Mouse (Mus musculus): ENCODE data around the gene 1700001P01Rik. TPM values are rescaled to one million over a fixed set of nuclear protein-coding genes. Genes with fewer than 3 reads are reported as not detected.
A peak's percentile ranks its signal among the peaks of the same experiment; 100 is the strongest.

The 1700001P01Rik gene
- total RNA-seq, 1 experiment from 2014 or later: not detected

DNA sequence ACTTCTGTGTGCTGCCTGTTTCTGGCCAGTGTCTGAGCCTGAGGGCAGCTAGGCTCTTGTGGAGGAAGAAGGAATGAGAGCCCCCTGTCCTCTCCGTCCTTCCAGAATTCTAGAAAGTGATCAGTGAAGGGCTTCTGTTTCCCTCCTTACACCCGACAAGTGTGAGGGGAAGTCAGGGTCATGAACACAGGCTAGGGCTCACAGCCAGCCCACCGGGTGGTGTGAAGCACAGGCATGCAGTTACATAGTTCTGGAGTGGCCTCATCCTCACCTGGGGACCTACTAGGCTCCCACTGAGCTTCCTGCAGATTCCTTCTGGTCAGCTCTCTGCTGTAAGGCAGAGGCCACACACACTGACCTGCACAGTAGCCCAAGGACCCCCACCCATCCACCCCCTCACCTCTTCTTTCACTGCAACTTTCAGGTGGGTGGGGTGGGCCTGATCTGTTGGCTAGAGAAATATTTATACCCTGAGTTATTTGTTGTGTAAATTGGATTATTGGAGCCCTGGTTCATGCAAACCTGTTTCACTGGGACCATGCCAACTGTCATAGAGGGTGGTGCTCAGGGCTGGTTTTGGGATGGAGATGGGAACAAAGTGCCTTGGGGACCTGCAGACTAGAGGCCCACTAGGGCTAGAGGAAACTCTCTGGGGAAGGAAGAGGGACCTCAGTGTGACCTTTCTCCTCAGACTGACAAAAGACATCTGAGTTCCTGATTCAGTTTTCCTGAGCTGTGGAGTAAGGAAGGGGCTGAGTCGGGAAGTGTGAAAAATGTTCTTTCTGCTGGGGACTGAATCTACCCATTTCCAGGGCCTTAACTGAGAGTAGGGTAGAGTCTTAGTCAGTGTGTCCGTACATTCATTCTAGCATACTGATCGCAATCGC is 33.8 kb upstream of the 1700001P01Rik start:
- peak; percentile 27 for DNase-seq

DNA sequence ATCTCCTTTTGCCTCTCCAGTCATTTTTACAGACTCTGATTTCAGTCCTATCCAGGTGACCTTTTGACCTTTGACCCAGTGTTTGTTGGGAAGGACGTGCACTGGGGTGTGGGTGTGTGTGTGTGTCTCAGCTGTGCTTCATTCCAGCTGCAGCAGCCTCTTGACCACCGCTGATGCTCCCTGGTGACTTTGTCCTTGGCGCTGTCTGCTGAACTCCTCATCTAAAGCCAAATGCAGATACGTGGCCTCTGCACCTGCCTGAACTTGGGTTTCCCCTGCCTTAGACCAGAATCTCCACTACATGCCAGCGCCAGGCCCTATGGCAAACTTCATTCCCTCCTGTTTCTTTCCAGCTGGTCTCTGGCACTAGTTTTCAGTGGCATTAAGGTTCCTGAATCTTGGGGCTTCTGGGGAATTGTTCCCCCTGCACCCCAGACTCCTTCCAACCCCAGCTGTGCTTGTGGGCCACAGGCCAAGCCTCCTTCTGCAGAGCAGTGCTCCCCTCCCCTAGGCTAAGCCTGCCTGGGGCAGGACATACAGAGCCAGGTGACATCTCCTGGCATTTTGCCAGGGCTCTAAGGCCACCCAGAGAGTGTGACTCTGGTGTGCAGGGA is 33.0 kb upstream of the 1700001P01Rik start:
- DNase-seq: peak; percentile 61

DNA sequence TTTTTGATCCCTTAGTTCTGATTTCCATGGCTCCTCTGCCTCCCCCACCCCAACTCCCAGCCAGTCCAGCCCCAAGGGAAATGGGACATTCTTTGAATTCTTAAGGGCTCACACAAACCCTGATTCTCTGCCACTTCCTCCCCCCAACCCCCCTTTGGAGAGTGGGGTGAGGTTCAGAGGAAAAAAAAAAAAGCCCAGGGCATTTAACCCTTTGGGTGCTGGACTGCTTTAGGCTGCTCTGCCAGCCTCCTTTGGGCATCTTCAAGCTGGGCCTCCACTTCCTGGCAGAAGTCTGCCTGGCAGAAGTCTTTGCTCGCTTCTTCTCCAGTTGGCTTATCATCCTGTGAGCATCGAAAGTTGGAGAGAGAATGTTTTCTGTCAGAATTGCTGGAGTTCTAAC is 32.4 kb upstream of the 1700001P01Rik start:
- DNase-seq: peak; percentile 63

DNA sequence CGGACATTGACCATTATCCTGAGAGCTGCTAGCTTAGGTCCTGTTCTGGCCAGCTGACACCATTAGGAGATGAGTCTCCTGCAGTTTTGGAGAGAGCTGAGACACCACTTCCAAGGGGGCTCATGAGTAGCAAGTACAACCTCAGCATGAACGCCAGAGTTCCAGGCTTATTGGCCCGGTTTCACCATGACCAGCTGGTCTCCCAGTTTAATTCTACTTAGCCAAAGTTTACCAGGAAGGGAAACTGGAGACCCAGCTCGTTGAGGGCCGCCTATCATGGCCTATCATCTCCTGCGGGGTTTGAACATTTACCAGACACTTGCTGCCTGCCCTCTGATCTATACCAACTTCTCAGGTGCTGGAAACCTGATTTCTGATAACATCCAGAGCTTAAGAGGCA is 31.9 kb upstream of the 1700001P01Rik start:
- DNase-seq: no peak

DNA sequence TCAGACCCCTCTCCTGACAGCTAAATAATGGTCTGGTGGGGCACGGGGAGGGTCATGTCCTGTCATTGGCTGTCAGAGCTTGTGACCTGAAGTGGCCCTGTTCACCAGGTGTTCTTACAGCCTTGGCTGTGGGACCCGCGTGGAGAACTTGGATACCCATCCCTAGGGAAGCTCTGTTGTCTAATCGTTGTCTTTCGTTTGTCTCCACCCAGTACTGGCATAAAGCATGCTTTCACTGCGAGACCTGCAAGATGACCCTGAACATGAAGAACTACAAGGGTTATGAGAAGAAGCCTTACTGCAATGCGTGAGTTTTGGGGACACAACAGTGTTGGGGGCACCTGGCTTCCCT is 30.9 kb upstream of the 1700001P01Rik start:
- no peak for DNase-seq

DNA sequence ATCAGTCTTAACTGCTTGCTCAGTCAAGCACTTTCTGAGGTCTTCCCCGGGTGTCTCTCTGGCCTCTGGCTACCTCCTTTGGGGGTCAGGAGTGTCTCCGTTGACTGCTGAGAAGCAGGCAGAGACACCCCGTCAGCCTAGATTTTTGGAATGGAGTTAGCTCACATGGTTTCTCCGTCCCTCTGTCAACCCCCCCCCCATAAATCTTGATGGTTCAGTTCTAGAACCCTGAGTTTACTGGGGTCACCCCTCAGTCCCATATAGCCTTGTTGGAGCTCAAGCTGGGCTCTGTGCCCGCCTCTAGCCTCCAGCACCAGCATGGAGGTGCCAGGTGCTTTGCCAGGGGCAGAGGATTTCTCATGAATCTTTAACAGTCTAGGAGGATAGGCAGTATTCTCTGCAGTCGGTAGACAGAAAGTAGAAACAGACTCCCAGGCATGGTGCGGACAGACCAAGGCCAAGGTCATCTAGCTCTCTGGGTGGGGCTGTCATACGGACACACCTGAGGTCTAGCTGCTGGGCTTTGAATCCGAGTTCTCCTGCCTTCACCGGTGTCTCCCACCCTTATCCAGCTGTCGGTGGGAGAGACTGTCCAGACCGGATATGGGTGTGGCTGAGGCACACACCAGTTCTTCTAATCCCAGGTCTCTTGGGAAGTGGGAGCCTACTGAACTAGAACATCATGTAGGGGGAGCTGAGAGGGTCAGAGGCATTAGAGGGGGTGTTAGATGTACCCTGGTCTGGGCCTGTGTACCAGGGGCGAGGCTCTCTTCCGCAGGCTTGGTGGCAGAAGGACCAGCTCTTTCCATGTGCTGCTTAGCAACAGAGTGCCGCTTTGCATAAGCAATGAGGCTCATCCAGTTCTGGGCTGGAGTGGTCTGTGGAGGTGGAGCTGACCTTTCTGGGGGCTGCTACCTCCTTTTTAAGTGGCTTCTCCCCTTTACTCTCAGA is 30.2 kb upstream of the 1700001P01Rik start:
- peak; percentile 23 for DNase-seq

DNA sequence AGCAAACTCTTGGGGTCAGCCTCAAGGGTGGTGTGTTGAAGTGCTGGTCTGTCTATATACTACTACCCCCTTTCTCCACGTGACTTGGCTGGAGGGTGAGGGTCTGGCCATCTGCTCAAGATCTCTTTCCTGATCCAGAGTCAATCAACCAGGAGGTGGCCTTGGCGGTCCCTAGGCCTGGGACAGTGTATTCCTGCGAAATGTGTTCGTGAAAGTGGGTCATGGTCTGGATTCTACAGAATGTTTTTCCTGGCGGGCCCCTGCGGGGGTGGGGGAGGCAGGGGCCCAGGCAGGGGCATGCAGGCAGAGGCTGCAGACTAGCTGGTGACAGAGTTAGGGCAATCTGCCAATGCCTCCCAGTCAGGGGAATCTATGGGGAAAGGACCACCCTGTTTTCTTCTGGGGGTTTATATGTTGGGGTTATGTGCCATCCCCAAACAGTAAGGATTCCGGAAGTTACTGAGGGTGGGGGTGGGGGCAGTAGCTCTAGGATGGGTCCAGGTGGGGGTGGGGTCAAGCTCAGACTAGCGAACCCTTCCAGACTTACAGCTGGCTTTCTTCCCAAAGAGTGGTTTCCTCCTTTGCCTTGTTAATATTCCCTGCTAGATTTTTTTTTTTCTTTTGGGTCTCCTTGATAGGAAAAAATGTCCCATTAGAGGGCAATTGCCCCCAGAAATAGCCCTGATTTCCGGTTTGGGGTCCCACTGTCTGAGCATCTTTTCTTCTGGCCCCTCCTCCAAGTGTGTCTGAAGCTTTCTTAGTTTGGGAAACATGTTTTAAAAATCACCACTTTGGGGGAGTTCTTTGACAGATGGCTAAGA is 29.3 kb upstream of the 1700001P01Rik start:
- peak; percentile 66 for DNase-seq

DNA sequence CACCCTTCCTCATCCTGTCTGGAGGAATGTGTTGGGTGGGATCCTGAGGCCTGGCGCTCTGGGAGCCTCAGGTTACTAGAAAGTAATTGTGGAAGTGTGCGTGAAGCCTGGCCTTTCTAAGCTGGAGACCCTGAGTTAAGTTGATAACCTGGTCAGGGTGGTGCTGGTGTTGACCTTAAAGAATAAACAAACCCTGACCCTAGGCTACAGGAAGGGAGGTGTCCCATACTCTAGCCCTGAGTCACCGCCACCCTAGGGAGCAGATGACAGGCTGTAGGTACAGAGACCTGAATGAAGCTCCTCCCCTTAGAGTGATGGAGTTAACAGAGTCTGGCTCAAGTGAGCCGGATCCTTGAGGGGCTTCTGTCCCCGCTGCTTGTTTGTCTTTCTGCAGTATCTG is 28.1 kb upstream of the 1700001P01Rik start:
- no peak for DNase-seq

DNA sequence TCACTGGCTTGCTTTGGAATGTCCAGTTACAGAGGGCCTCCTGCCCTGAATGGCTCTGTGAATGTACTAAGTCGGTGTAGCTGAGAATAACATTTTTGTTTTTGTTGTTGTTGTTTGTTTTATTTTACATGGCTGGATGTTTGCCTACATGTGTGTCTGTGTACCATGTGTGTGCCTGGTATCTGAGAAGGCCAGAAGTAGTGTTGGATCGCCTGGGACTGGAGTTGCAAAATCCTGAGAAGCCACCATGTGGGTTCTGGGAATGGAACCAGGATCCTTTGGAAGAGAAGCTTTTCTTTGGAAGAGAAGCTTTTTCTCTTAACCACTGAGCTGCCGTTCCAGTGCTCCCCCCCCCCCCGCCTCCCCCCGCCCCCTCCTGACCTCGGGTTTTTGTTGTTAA is 26.8 kb upstream of the 1700001P01Rik start:
- DNase-seq: no peak

DNA sequence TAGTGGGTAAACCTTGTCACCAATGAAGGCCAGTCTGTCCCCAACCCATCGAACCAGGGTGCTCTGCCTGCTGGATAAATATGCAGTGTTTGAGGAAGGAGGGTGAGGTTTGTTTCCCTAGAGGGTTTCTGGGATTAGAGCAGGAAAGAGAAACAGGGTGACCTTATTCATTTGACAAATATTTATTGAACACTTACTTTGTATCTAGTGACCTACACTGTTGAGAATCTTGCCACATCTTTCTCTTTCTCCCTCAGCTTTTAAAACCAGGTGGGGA is 26.4 kb upstream of the 1700001P01Rik start:
- no peak for DNase-seq

DNA sequence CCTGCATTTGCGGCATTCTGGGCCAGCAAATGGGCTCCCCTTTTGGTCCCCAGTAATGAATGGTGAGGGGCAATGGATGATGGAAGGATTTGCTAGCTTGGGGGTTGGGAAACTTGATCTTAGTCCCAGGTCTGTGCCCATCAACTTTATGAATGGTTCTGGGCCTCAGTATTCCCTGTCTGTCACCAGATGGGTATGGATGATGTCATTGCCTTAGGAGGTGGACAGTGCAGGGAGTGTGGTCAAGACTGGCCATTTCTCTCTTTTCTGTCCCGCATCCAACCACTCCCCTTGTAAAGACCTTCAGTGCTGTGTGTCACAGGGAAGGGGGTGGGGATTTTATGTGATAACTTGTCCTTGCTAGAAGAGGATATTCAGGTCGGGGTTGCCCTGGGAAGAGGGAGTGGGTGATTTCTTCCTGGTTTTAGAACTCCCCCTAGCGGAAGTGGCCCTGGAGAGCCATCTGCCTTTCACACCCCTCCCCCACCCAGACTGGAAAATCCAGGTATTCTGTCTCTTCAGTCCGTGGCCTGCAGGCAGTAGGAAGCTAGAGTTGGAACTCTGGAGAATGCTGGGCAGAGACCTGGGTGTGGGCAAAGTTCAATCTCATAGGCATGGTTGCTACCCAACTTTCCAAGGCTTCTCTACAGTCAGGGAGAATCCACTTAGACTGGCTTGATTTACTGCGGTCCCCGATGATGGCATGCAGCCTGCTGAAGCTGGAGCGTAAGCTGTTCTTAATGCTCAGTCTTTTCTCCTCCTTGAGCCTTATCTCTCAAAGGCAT is 25.9 kb upstream of the 1700001P01Rik start:
- DNase-seq: peak; percentile 84

DNA sequence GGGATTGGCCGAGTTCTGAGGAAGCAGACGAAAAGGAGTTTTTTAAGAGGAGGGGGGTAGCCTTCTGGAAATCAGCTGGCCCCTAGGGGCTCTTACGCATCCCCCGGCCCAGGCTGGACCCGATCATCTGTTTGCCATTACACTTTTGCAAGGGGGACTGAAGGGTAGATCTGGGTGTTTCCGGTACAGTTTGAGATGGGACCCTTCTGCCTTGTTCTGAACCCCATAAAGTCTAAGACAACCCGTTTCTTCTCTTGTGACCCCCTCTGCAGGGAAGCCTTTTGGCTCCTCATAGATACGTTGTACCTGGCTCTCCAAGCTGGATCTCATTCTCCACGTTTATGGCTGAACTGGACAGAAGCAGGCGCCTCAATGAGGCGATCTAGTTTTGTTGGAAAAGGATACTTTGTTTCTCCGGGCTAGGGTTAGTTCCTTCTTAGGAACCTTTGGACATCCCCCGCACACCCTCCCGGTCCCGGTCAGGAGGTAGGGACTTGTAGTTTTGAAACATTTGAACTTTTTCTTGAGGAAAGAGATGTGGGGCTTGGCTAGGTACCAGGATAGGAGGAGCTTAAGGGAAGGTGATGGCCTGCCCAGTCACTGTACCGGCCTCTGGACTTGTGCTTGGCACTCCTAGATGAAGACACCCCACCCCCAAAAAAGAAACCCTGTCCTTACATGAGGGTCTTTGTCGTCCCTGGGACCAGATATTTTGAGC is 25.1 kb upstream of the 1700001P01Rik start:
- DNase-seq: peak; percentile 69

DNA sequence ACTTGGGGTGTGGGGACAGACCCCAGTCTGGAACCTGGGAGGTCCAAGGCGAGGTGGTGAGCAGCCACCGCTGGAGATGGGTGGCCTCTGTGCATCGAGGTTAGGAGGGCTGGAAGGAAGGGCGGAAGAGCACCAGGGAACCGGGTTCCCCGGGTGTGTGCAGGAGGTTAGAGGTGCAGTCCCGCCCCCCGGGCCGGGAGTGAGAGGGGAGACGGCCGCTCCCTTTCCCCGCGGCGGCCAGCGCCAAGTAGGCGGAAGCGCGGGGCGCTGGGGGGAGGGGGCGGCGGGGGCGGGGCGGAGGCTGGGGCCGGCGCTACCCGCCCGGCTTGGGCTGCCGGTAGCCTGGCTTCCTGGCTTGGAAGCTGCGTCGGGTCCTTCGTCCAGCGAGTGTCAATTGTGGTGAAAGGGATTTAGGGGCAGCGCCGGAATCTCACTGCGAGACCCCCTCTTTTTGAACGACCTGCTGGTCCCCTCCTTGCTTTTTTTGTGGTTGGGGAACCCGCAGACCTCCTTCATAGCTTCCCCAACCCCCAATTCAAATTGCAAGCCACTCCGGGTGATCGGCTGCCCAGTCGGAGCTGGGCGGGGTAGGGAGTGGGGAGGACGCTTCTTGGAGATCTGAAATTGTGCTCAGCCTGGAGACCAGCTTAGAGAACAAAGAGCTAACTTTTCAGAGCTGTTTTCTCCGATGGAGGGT is 24.4 kb upstream of the 1700001P01Rik start:
- peak; percentile 89 for DNase-seq

DNA sequence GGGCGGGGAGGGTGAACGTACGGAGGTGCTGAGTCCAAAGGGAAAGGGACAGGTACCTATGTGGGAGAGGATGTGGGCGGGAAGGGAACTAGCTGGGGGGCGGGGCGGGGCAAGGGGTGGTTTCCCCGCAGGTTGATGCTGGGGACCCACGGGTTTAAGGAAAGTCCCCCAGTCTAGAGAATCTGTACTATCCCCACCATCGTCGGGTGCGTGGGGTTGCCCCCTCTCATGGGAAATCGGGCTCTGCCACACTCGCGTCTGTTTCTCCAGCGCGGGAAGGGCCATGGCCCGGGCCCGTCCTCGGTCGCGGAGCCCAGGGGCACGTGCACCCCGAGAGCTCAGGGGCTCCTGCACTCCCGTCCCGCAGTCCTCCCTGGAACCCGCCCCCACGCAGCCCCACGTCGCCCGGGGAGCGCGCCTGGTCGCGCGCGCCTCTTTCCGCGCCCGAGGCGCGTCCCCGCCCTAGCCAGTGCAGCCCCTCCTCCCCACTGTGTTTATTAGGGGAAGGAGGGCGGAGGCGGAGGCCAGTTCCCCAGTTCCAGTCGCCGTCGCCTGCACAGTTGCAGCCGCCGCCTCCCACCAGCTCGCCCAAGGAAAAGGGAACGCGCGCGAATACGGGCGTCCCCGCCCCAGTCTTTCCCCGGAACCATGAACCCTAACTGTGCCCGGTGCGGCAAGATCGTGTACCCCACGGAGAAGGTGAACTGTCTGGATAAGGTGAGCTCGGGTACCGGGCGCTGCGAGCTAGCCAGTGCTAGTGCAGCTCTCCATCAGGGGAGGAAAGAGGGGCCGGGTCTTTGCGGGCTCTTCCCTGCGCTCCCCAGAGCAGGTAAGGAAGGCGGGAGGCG is 23.7 kb upstream of the 1700001P01Rik start:
- DNase-seq: peak; percentile 93

DNA sequence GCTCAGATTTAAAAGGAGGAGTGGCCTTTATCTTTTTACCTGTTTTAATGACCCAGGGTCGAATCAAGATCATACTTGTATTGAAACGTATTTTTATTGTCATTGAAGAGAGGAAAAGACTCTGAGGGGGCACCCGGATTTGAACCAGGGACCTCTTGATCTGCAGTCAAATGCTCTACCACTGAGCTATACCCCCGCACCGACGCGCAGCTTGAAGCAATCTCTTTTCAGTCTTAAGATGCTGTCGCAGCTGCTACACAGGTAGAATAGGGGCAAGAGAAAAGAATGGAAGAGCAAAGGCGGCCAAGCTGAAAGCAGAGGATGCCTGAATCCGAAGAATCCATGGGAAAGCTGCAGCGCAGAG is 23.0 kb upstream of the 1700001P01Rik start, which contains the start of gene Lasp1:
Lasp1 (plus strand) TSS at position 219 of the 364 bp plus-strand sequence.
- DNase-seq: peak; percentile 94

DNA sequence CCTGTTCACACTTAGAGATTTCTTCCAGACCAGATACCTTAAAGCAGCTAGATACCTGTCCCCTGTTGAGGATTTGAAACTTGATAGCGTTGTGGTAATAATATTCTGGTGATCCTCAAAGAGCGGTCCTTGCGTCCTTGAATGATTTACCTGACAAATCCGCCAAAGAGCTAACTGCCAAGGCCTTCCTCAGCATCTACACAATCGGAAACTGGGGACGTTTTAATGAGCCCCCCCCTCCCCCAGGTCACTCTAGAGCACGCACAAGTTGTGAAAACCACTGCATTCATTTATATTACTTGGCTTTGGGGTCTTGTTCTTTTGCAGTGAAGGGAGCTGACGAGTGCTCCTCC is 22.3 kb upstream of the 1700001P01Rik start:
- DNase-seq: no peak

DNA sequence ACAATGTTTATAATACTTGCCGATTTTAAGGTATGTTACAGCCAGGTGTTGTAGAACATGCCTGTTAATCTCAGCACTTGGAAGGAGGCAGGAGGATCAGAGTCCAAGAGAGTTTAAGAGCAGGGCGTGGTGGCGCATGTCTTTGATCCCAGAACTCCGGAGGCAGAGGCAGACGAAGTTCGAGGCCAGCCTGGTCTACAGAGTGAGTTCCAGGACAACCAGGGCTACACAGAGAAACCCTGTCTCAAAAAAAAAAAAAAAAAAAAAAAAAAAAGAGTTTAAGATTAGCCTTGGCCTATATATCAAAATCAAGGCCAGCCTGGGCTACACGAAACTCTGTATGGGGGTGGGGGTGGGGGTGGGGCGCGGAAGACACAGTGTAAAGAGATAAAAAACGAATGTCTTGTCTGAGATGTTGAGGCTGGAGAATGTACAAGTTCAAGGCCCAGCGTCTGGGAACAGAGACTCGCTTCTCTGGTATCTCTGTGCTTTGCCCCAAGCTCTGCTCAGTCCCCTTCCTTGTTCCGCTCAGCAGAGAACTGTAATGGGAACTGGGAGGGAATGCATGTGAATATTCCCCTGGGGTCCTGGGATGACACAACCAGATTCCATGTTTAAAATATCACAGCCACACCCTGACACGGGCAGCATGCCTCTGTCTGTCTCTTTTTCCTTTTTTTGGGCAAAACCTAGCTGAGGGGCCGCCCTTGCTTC is 21.8 kb upstream of the 1700001P01Rik start:
- no peak for DNase-seq

DNA sequence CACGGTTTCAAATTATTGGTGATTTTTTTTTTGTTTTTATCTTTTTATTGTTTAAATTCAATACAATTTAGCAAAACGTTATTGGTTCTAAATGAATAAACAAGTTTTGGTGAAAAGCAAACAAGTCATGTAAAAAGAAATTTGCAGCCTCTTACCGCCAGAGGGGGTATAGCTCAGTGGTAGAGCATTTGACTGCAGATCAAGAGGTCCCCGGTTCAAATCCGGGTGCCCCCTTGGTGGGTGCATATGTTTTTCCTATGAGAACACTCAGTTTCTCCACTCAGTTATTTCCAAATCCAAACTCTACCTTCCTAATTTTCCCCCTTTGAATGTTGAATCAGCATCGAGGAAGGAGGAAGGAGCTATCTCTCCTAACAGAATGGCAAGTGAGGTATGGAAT is 21.2 kb upstream of the 1700001P01Rik start:
- DNase-seq: peak; percentile 79

Data from adrenal gland, postnatal 14 days (tissue).